Mouse (Mus musculus): ENCODE data around the gene Gpank1.
A peak's percentile ranks its signal among the peaks of the same experiment; 100 is the strongest.

Gpank1 gene

GRCm38 (mm10) chr17:35162730-35163129 lies 41.5 kb downstream of the Gpank1 start:
- no peak for DNase-seq

- DNase-seq: no peak
These were observed 42.2 kb downstream of the Gpank1 start for GRCm38 (mm10) chr17:35163326-35164081.

GRCm38 (mm10) chr17:35164218-35164567 lies 42.9 kb downstream of the Gpank1 start:
- no peak for DNase-seq

GRCm38 (mm10) chr17:35164568-35165450 lies 43.6 kb downstream of the Gpank1 start, which contains the start of gene Prrc2a:
Gene Prrc2a, minus strand, starts transcription at chr17:35164897.
- peak; percentile 97 for DNase-seq

- no peak for DNase-seq
These were observed 44.3 kb downstream of the Gpank1 start for GRCm38 (mm10) chr17:35165451-35166155.

GRCm38 (mm10) chr17:35166352-35167035 lies 45.2 kb downstream of the Gpank1 start:
- DNase-seq: peak; percentile 83

- no peak for DNase-seq
These were observed 46.5 kb downstream of the Gpank1 start for GRCm38 (mm10) chr17:35167794-35168193.

- peak; percentile 50 for DNase-seq
These were observed 47.4 kb downstream of the Gpank1 start for GRCm38 (mm10) chr17:35168541-35169207.

- no peak for DNase-seq
These were observed 51.4 kb downstream of the Gpank1 start for GRCm38 (mm10) chr17:35172445-35173234.

GRCm38 (mm10) chr17:35173329-35173728 lies 52.1 kb downstream of the Gpank1 start:
- DNase-seq: no peak

Data from thymus, postnatal 14 days (tissue).